Mouse (Mus musculus): ENCODE results near the gene Fam120a. TPM values are rescaled to one million over a fixed set of nuclear protein-coding genes. Genes with fewer than 3 reads are reported as not detected.

The Fam120a gene
- 9.8 and 10.9 TPM in 2 replicates for polyA plus RNA-seq (2015; fragmentation: Nextera tagmentation; extraction: Ambion mirVana)

GRCm38 (mm10) chr13:48967956-48968749, at the start of gene Fam120a:
Fam120a (minus strand) TSS chr13:48968017.
- peak within 1 kb of the TSS; percentile 81 for H3K4me3 ChIP-seq (ENCODE audit: low read length)
- H3K4me1 ChIP-seq (ENCODE audit: control insufficient read depth, insufficient read depth, low read depth, low read length) = peaks cover 21% of the 10 kb centered on the region
- no peaks in the 10 kb centered on the region for H3K9me3 ChIP-seq (ENCODE audit: control insufficient read depth, low read length)
- H3K4me2 ChIP-seq (ENCODE audit: low read length) = peak within 1 kb of the TSS; percentile 99
- peak; percentile 92 for ATAC-seq
- no peaks in the 10 kb centered on the region for H3K36me3 ChIP-seq (ENCODE audit: control insufficient read depth, insufficient read depth, low read length)
- no peaks in the 10 kb centered on the region for H3K27me3 ChIP-seq (replicated peaks; ENCODE audit: control insufficient read depth, insufficient read depth, low read length)
- H3K27ac ChIP-seq (ENCODE audit: low read depth, low read length) = peak within 1 kb of the TSS; percentile 98
- WGBS = 0% methylated on average over 56 of the region's 116 CpGs
- peak within 1 kb of the TSS; percentile 90 for H3K9ac ChIP-seq (ENCODE audit: low read depth, low read length)

GRCm38 (mm10) chr13:49017375-49017774, 49.6 kb upstream of the Fam120a start:
- peaks cover 16% of the 10 kb centered on the region for H3K4me1 ChIP-seq (ENCODE audit: control insufficient read depth, insufficient read depth, low read depth, low read length)
- H3K4me3 ChIP-seq (ENCODE audit: low read length) = no peak overlapping the region
- no peaks in the 10 kb centered on the region for H3K27me3 ChIP-seq (replicated peaks; ENCODE audit: control insufficient read depth, insufficient read depth, low read length)
- no peaks in the 10 kb centered on the region for H3K9me3 ChIP-seq (ENCODE audit: control insufficient read depth, low read length)
- no peak overlapping the region for H3K9ac ChIP-seq (ENCODE audit: low read depth, low read length)
- WGBS = 83% methylated on average over 1 of the region's 1 CpGs
- H3K27ac ChIP-seq (ENCODE audit: low read depth, low read length) = no peak overlapping the region
- H3K4me2 ChIP-seq (ENCODE audit: low read length) = no peak overlapping the region
- no peak for ATAC-seq
- H3K36me3 ChIP-seq (ENCODE audit: control insufficient read depth, insufficient read depth, low read length) = no peaks in the 10 kb centered on the region

- H3K36me3 ChIP-seq (ENCODE audit: control insufficient read depth, insufficient read depth, low read length) = no peaks in the 10 kb centered on the region
- WGBS = under 1% methylated on average over 16 of the region's 16 CpGs
Measured at GRCm38 (mm10) chr13:49016311-49016761, 48.5 kb upstream of the Fam120a start.

GRCm38 (mm10) chr13:49015366-49016306, 47.8 kb upstream of the Fam120a start:
- Histone ChIP-seq H3K4me3 (ENCODE audit: low read length) (peak overlapping the region; percentile 17), H3K27me3 (replicated peaks; ENCODE audit: control insufficient read depth, insufficient read depth, low read length) (no peaks in the 10 kb centered on the region)
- peak; percentile 69 for ATAC-seq

More at GRCm38 (mm10) chr13:49016311-49016761, 48.5 kb upstream of the Fam120a start:
- H3K9ac ChIP-seq (ENCODE audit: low read depth, low read length) = peak overlapping the region; percentile 51
- H3K4me3 ChIP-seq (ENCODE audit: low read length) = peak overlapping the region; percentile 17
- ATAC-seq = peak; percentile 95
- H3K4me2 ChIP-seq (ENCODE audit: low read length) = peak overlapping the region; percentile 57
- H3K27me3 ChIP-seq (replicated peaks; ENCODE audit: control insufficient read depth, insufficient read depth, low read length) = no peaks in the 10 kb centered on the region
- H3K4me1 ChIP-seq (ENCODE audit: control insufficient read depth, insufficient read depth, low read depth, low read length) = peaks cover 16% of the 10 kb centered on the region
- H3K9me3 ChIP-seq (ENCODE audit: control insufficient read depth, low read length) = no peaks in the 10 kb centered on the region
- H3K27ac ChIP-seq (ENCODE audit: low read depth, low read length) = peak overlapping the region; percentile 93

DNA sequence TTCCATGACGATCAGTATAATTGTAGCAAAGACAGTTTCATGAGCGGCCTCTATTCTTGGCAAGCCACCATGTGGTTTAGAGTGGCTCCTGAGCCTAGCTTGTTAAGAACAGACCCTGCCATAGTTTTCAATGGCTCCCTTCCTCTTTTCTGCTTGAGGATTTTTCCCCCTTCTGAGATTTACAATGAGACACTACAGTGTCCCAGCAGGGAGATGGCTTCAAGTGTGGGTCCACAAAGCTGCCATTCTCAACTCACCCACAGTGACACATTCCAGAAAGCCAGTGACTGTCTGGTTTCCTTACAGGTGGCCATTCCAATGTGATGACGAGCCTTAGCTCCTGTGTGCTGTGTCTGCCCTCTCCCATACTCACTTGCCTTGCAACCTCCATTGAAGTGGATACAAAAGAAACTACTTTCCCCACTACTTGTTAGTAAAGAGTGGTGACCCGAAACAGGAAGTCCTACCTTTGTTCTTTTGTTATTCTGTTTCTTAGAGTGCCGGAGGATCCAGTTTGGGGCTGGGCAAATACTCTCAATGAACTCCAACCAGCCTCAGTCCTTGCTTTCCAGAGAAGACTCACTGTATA, 45.5 kb upstream of the Fam120a start:
- H3K9me3 ChIP-seq (ENCODE audit: control insufficient read depth, low read length) = no peaks in the 10 kb centered on the region
- no peak overlapping the region for H3K4me3 ChIP-seq (ENCODE audit: low read length)
- H3K36me3 ChIP-seq (ENCODE audit: control insufficient read depth, insufficient read depth, low read length) = no peaks in the 10 kb centered on the region
- WGBS = 28% methylated on average over 5 of the region's 5 CpGs
- no peak overlapping the region for H3K4me2 ChIP-seq (ENCODE audit: low read length)
- ATAC-seq = no peak
- H3K4me1 ChIP-seq (ENCODE audit: control insufficient read depth, insufficient read depth, low read depth, low read length) = peaks cover 16% of the 10 kb centered on the region
- no peak overlapping the region for H3K9ac ChIP-seq (ENCODE audit: low read depth, low read length)
- H3K27ac ChIP-seq (ENCODE audit: low read depth, low read length) = no peak overlapping the region
- 0 out of 2 replicates have a peak, but pooled peaks cover 2% of the 10 kb centered on the region for H3K27me3 ChIP-seq (replicated peaks; ENCODE audit: control insufficient read depth, insufficient read depth, low read length)

More at GRCm38 (mm10) chr13:49015366-49016306, 47.8 kb upstream of the Fam120a start:
- Histone ChIP-seq H3K4me1 (ENCODE audit: control insufficient read depth, insufficient read depth, low read depth, low read length) (peaks cover 16% of the 10 kb centered on the region), H3K36me3 (ENCODE audit: control insufficient read depth, insufficient read depth, low read length) (no peaks in the 10 kb centered on the region), H3K27ac (ENCODE audit: low read depth, low read length) (peak overlapping the region; percentile 93), H3K9ac (ENCODE audit: low read depth, low read length) (peak overlapping the region; percentile 51), H3K9me3 (ENCODE audit: control insufficient read depth, low read length) (no peaks in the 10 kb centered on the region), H3K4me2 (ENCODE audit: low read length) (peak overlapping the region; percentile 57)
- 4% methylated on average over 30 of the region's 30 CpGs for WGBS

- H3K27me3 ChIP-seq (replicated peaks; ENCODE audit: control insufficient read depth, insufficient read depth, low read length) = no peaks in the 10 kb centered on the region
- no peak overlapping the region for H3K27ac ChIP-seq (ENCODE audit: low read depth, low read length)
- WGBS = 40% methylated on average over 3 of the region's 3 CpGs
- H3K4me1 ChIP-seq (ENCODE audit: control insufficient read depth, insufficient read depth, low read depth, low read length) = no peaks in the 10 kb centered on the region; the same call in 1 of the 2 replicates
- H3K36me3 ChIP-seq (ENCODE audit: control insufficient read depth, insufficient read depth, low read length) = no peaks in the 10 kb centered on the region
- no peak overlapping the region for H3K9ac ChIP-seq (ENCODE audit: low read depth, low read length)
- H3K4me2 ChIP-seq (ENCODE audit: low read length) = no peak overlapping the region
- ATAC-seq = peak; percentile 82
- no peak overlapping the region for H3K4me3 ChIP-seq (ENCODE audit: low read length)
- H3K9me3 ChIP-seq (ENCODE audit: control insufficient read depth, low read length) = no peaks in the 10 kb centered on the region
Measured at GRCm38 (mm10) chr13:49001691-49002090, 33.9 kb upstream of the Fam120a start.

DNA sequence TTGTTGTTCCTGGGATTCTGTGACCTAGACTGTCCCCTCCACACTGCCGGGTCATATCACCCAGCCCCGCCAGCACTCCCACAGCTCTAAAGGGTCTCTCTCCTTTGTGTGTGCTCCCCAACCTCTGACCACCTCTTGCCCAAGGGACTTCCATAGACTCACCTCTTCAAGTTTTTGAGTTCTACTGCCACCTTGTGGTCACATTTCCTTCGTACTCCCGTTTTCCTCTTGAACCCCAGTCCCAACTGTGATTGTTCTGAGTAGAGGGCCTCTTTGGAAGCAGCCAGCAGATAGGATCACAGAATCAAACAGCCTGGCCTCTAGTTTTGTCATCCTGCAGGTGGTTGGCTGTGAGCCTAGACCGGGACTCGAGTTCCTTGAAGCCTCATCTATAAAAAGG, 30.8 kb upstream of the Fam120a start:
- no peaks in the 10 kb centered on the region for H3K36me3 ChIP-seq (ENCODE audit: control insufficient read depth, insufficient read depth, low read length)
- no peak overlapping the region for H3K4me3 ChIP-seq (ENCODE audit: low read length)
- no peaks in the 10 kb centered on the region for H3K9me3 ChIP-seq (ENCODE audit: control insufficient read depth, low read length)
- no peaks in the 10 kb centered on the region for H3K27me3 ChIP-seq (replicated peaks; ENCODE audit: control insufficient read depth, insufficient read depth, low read length)
- no peak overlapping the region for H3K27ac ChIP-seq (ENCODE audit: low read depth, low read length)
- no peak for ATAC-seq
- no peak overlapping the region for H3K9ac ChIP-seq (ENCODE audit: low read depth, low read length)
- H3K4me2 ChIP-seq (ENCODE audit: low read length) = no peak overlapping the region
- H3K4me1 ChIP-seq (ENCODE audit: control insufficient read depth, insufficient read depth, low read depth, low read length) = peaks cover 6% of the 10 kb centered on the region
- WGBS = 11% methylated on average over 6 of the region's 6 CpGs

GRCm38 (mm10) chr13:48996731-48997130, 28.9 kb upstream of the Fam120a start:
- Histone ChIP-seq H3K4me1 (ENCODE audit: control insufficient read depth, insufficient read depth, low read depth, low read length) (peaks cover 6% of the 10 kb centered on the region), H3K27ac (ENCODE audit: low read depth, low read length) (no peak overlapping the region), H3K4me2 (ENCODE audit: low read length) (no peak overlapping the region), H3K27me3 (replicated peaks; ENCODE audit: control insufficient read depth, insufficient read depth, low read length) (no peaks in the 10 kb centered on the region), H3K4me3 (ENCODE audit: low read length) (no peak overlapping the region), H3K9me3 (ENCODE audit: control insufficient read depth, low read length) (no peaks in the 10 kb centered on the region), H3K9ac (ENCODE audit: low read depth, low read length) (no peak overlapping the region), H3K36me3 (ENCODE audit: control insufficient read depth, insufficient read depth, low read length) (no peaks in the 10 kb centered on the region)
- ATAC-seq = no peak
- 88% methylated on average over 4 of the region's 4 CpGs for WGBS

All from hindbrain, embryonic 16.5 days (tissue).